Mouse (Mus musculus) small intestine, adult 2 months (tissue): ENCODE measurements around the gene Fscn1. TPM values are rescaled to one million over a fixed set of nuclear protein-coding genes. Genes with fewer than 3 reads are reported as not detected.

Experiments used
- H3K27ac ChIP-seq: fragments of 200-500 bp; 2 replicates; pipeline ENCODE4 v1.5.1; 2012; ENCODE audit warnings: low read depth, low read length, control low read depth, inconsistent platforms; ENCODE audit not compliant: insufficient read depth
- H3K27me3 ChIP-seq: fragments of 200-500 bp; 2 replicates; pipeline ENCODE4 v1.6.1; 2012; ENCODE audit warnings: mild to moderate bottlenecking, moderate library complexity, low read length, inconsistent platforms; ENCODE audit not compliant: control insufficient read depth, insufficient read depth
- H3K36me3 ChIP-seq: fragments of 200-500 bp; 2 replicates; pipeline ENCODE4 v1.6.1; 2012; ENCODE audit warnings: mild to moderate bottlenecking, low read length, control low read depth, inconsistent platforms; ENCODE audit not compliant: control insufficient read depth, insufficient read depth
- H3K4me1 ChIP-seq: fragments of 200-500 bp; 2 replicates; pipeline ENCODE4 v1.6.1; 2012; ENCODE audit warnings: low read length, inconsistent platforms, mixed read lengths; ENCODE audit not compliant: control insufficient read depth, insufficient read depth, insufficient read length
- H3K4me3 ChIP-seq: fragments of 200-500 bp; 2 replicates; pipeline ENCODE4 v1.5.1; 2012; ENCODE audit warnings: low read depth, mild to moderate bottlenecking, control low read depth, inconsistent platforms, low read length, moderate library complexity
- CTCF ChIP-seq: fragments of 200-500 bp; IDR thresholded peaks from 2 replicates; pipeline ENCODE4 v1.5.1; 2012; ENCODE audit warnings: low read depth, mild to moderate bottlenecking, control low read depth, inconsistent platforms, low read length, moderate library complexity, mixed read lengths; ENCODE audit not compliant: insufficient replicate concordance, insufficient read length; ENCODE audit errors: extremely low read depth
- POLR2A ChIP-seq: fragments of 200-500 bp; IDR thresholded peaks from 2 replicates; pipeline ENCODE4 v1.6.1; 2012; ENCODE audit warnings: low read depth, mild to moderate bottlenecking, control low read depth, inconsistent platforms, low read length, moderate library complexity
- WGBS: fragments of 180-500 bp; shearing (Covaris S2); methylation state at CpG from one replicate; pipeline ENCODE4 v1.1.7; 2018; 5-methylcytosine and 5-hydroxymethylcytosine counted together
- polyA plus RNA-seq: library from polyadenylated mRNA; depleted of rRNA; stranded (reverse); fragments of >200 nt; gene quantifications from 2 replicates; pipeline ENCODE4 v1.2.3, GENCODE M21; 2012; rRNA removed

Gene Fscn1
- polyA plus RNA-seq, 1 experiment: 15.0 TPM

DNA sequence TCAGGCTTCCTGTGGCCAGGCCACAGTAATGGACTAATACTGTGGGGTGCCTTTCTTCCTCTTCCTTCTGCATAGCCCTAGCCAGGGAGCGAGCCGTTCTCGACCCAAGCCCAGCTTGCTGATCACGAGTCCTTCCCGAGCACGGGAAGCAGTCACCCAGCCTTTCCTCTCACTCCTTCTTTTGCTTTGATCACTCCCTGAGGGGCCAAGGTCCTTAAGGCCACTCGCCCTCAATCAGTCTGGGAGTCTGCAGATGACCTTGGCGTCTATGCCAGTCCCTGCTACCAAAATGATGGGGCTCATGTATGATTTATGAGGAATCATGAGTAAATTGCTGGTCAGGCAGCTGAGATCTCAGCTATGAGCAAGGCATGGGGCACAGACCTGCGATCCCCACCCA is 37.4 kb downstream of the Fscn1 start:
- H3K27ac ChIP-seq: no peak overlapping the region
- WGBS: 60% methylated on average over 9 of the region's 9 CpGs
- TF ChIP-seq POLR2A (no peak), CTCF (no peak)
- peaks cover 2% of the 10 kb centered on the region; the same call in 1 of the 2 replicates for H3K4me1 ChIP-seq
- peaks cover 14% of the 10 kb centered on the region for H3K36me3 ChIP-seq
- no peak overlapping the region for H3K4me3 ChIP-seq
- H3K27me3 ChIP-seq: no peaks in the 10 kb centered on the region

DNA sequence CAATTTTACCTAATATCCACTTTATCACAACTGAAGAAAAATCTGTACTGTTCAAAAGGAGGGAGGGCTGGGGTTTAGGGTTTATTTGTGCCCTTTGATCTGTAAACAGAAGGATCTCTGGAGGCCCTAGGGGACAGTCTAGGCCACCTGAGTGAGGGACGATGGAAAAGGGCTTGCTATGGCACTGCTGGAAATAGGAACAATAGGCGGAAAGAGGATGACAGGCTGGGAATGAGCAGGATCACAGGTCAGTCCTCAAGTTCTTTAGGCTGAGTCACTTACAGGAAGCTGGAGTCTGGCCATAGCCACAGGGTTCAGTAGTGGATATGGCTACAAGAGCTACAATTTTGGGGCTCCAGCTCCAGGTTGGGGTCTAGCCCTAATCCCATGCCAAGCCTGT is 38.0 kb downstream of the Fscn1 start:
- H3K4me3 ChIP-seq: no peak overlapping the region
- H3K27me3 ChIP-seq: no peaks in the 10 kb centered on the region
- H3K27ac ChIP-seq: no peak overlapping the region
- TF ChIP-seq CTCF (no peak), POLR2A (no peak)
- 29% methylated on average over 2 of the region's 2 CpGs for WGBS
- peaks cover 2% of the 10 kb centered on the region; the same call in 1 of the 2 replicates for H3K4me1 ChIP-seq
- H3K36me3 ChIP-seq: peaks cover 8% of the 10 kb centered on the region; the same call in 1 of the 2 replicates

DNA sequence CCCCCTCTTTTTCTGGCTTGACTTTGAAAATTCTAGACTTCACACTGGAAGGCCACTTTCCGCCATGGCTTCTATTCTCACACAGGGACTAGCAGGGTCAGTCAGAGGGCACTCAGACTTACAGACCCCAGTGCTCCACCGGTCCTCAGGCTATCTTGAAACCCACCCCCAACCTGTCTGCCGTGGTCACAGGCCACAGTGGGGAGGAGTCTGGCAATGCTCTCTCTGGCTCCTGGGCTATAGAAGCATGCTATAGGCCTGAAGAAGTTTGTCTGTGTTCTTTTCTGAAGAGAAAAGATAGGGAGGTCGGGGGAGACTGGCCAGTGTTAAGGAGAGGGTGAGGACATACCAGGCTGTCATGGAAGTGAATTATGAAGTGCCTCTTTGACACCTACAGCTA is 39.9 kb downstream of the Fscn1 start:
- WGBS: 63% methylated on average over 4 of the region's 4 CpGs
- Histone ChIP-seq H3K4me3 (no peak overlapping the region), H3K27ac (0 out of 2 replicates have a peak overlapping the region, but pooled peaks have one; percentile 32), H3K4me1 (peaks cover 2% of the 10 kb centered on the region; the same call in 1 of the 2 replicates), H3K27me3 (no peaks in the 10 kb centered on the region), H3K36me3 (peaks cover 7% of the 10 kb centered on the region; the same call in 1 of the 2 replicates)
- TF ChIP-seq POLR2A (no peak), CTCF (no peak)

- H3K4me1 ChIP-seq: peaks cover 2% of the 10 kb centered on the region; the same call in 1 of the 2 replicates
- H3K27ac ChIP-seq: peak overlapping the region; percentile 72
- H3K4me3 ChIP-seq: no peak overlapping the region
- H3K36me3 ChIP-seq: peaks cover 7% of the 10 kb centered on the region; the same call in 1 of the 2 replicates
- no peak for TF ChIP-seq CTCF
- TF ChIP-seq POLR2A: no peak
- WGBS: 75% methylated on average over 9 of the region's 9 CpGs
- H3K27me3 ChIP-seq: no peaks in the 10 kb centered on the region
Measured at GRCm38 (mm10) chr5:143000654-143001500, 40.7 kb downstream of the Fscn1 start.

- H3K27ac ChIP-seq: no peak overlapping the region
- H3K27me3 ChIP-seq: no peaks in the 10 kb centered on the region
- TF ChIP-seq POLR2A: no peak
- no peak for TF ChIP-seq CTCF
- no peaks in the 10 kb centered on the region for H3K4me1 ChIP-seq
- H3K4me3 ChIP-seq: no peak overlapping the region
- 94% methylated on average over 11 of the region's 11 CpGs for WGBS
- peaks cover 35% of the 10 kb centered on the region for H3K36me3 ChIP-seq
Measured at GRCm38 (mm10) chr5:143009383-143009782, 49.2 kb downstream of the Fscn1 start.

DNA sequence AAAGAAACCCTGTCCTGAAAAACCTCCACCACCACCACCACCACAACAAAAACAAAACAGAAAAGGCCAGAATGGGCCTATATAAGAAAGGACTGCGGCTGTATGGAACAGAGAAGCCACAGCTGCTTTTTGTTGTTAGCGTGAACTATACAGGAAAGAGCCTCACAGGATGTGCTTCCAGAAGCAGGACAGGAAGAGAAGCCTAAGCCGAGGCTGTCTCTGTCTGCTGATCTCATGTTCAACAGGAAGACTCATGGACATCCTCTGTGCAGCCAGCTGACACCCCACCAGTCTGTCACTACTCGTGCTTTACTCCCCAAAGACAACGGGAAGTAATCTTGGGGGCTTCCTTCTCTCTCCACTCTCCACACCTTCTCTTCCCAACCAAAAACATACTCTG is 57.3 kb downstream of the Fscn1 start:
- 78% methylated on average over 5 of the region's 5 CpGs for WGBS
- H3K27ac ChIP-seq: no peak overlapping the region
- no peaks in the 10 kb centered on the region for H3K4me1 ChIP-seq
- H3K36me3 ChIP-seq: peaks cover 36% of the 10 kb centered on the region
- no peak for TF ChIP-seq CTCF
- TF ChIP-seq POLR2A: no peak
- H3K27me3 ChIP-seq: no peaks in the 10 kb centered on the region
- no peak overlapping the region for H3K4me3 ChIP-seq

Other genes with a start within 250 kb of the Fscn1 start
- gene Tnrc18, start 142.7 kb upstream of the Fscn1 start, polyA plus RNA-seq: 38.6 and 108 TPM in 2 replicates
- 17.0 and 28.4 TPM in 2 replicates for gene Fbxl18, start 64.9 kb upstream of the Fscn1 start, polyA plus RNA-seq
- gene Actb, start 53.6 kb upstream of the Fscn1 start, polyA plus RNA-seq: 4,701 and 11,894 TPM in 2 replicates
- gene Rnf216, start 152.7 kb downstream of the Fscn1 start, polyA plus RNA-seq: 10.3 and 24.3 TPM in 2 replicates
- not detected in 2 replicates for gene Olfr718-ps1, start 187.2 kb downstream of the Fscn1 start, polyA plus RNA-seq
- gene Rbak, start 220.4 kb downstream of the Fscn1 start, polyA plus RNA-seq: 1.3 and 1.4 TPM in 2 replicates
- gene Spdye4b, start 220.7 kb downstream of the Fscn1 start, polyA plus RNA-seq: not detected in 2 replicates